Comparison of ENCODE assay signal across 8 mouse cellular contexts in genomic region chr5:116023251-116023661, GRCm38 (mm10). TPM values are rescaled to one million over a fixed set of nuclear protein-coding genes. Genes with fewer than 3 reads are reported as not detected.
DNase-seq lines count a peak whose midpoint lies in the region; ATAC-seq and TF ChIP-seq lines count a peak whose summit lies in the region.

No protein-coding gene starts in this region.

- H3K27ac ChIP-seq in gastrocnemius, adult 2 months, result peak overlapping the region; percentile 94
- no peak overlapping the region for H3K27ac ChIP-seq in ES-Bruce4 (ENCODE audit: insufficient read depth, low read length)
- H3K27ac ChIP-seq in forebrain, embryonic 12.5 days, result peak overlapping the region; percentile 53
- peak overlapping the region; percentile 89 for H3K27ac ChIP-seq in kidney, embryonic 16.5 days (ENCODE audit: low read length)
- peak overlapping the region; percentile 89 for H3K27ac ChIP-seq in lung, embryonic 16.5 days (ENCODE audit: low read length)

- peak overlapping the region; percentile 90 for H3K4me2 ChIP-seq in forebrain, embryonic 12.5 days
- peak overlapping the region; percentile 79 for H3K4me2 ChIP-seq in kidney, embryonic 16.5 days (replicated peaks; ENCODE audit: low read depth, low read length)
- H3K4me2 ChIP-seq in lung, embryonic 16.5 days (ENCODE audit: low read depth, low read length), result peak overlapping the region; percentile 83

- no peak for TF ChIP-seq CTCF in gastrocnemius, adult 2 months (IDR thresholded peaks at IDR 0.05)
- TF ChIP-seq CTCF in ES-Bruce4 (IDR thresholded peaks at IDR 0.05; ENCODE audit: low read depth, low read length), result no peak

- TF ChIP-seq POLR2A in ES-Bruce4 (IDR thresholded peaks at IDR 0.05; ENCODE audit: insufficient read depth, low read length), result no peak

- intact Hi-C loops in gastrocnemius, adult 2 months (cut with DNase I), result loop anchor here (5.0 kb wide), 1 partner anchor 41 kb away; no protein-coding TSS in a partner anchor

- no peak for DNase-seq in gastrocnemius, adult 2 months
- no peak for DNase-seq in gastrocnemius, adult 8-10 months (ENCODE audit: low spot score in 2 of 2)
- DNase-seq in yolk sac, embryonic 10.5 days (ENCODE audit: low spot score), result peak; percentile 76

- peak overlapping the region; percentile 78 for H3K9ac ChIP-seq in ES-Bruce4 (ENCODE audit: low read depth, poor library complexity, severe bottlenecking)
- peak overlapping the region; percentile 82 for H3K9ac ChIP-seq in forebrain, embryonic 12.5 days
- peak overlapping the region; percentile 84 for H3K9ac ChIP-seq in kidney, embryonic 16.5 days (replicated peaks; ENCODE audit: low read length)
- peak overlapping the region; percentile 91 for H3K9ac ChIP-seq in lung, embryonic 16.5 days (ENCODE audit: low read length)

- 16% methylated on average over 8 of the region's 8 CpGs for WGBS in forebrain, embryonic 12.5 days
- WGBS in kidney, embryonic 16.5 days, result 18% methylated on average over 8 of the region's 8 CpGs
- 19% methylated on average over 8 of the region's 8 CpGs for WGBS in lung, embryonic 16.5 days

- H3K36me3 ChIP-seq in ES-Bruce4 (ENCODE audit: control insufficient read depth, insufficient read depth, low read length, poor library complexity, severe bottlenecking), result peaks cover 26% of the 10 kb centered on the region
- H3K36me3 ChIP-seq in forebrain, embryonic 12.5 days (replicated peaks), result peaks cover 40% of the 10 kb centered on the region
- H3K36me3 ChIP-seq in kidney, embryonic 16.5 days (ENCODE audit: insufficient read depth, low read length), result peaks cover 36% of the 10 kb centered on the region
- peaks cover 24% of the 10 kb centered on the region for H3K36me3 ChIP-seq in lung, embryonic 16.5 days (ENCODE audit: control insufficient read depth, insufficient read depth, low read length)

- peaks cover 1% of the 10 kb centered on the region for H3K4me1 ChIP-seq in ES-Bruce4 (ENCODE audit: control insufficient read depth, insufficient read depth, low read length)
- peaks cover 16% of the 10 kb centered on the region for H3K4me1 ChIP-seq in forebrain, embryonic 12.5 days
- H3K4me1 ChIP-seq in kidney, embryonic 16.5 days (ENCODE audit: insufficient read depth, low read length), result peaks cover 36% of the 10 kb centered on the region
- peaks cover 13% of the 10 kb centered on the region for H3K4me1 ChIP-seq in lung, embryonic 16.5 days (replicated peaks; ENCODE audit: control insufficient read depth, insufficient read depth, low read length)

- no peak for TF ChIP-seq EP300 in ES-Bruce4 (IDR thresholded peaks at IDR 0.05; ENCODE audit: insufficient read depth, low read depth, low read length)

- ATAC-seq in forebrain, embryonic 12.5 days (ENCODE audit: low FRiP score), result no peak
- no peak for ATAC-seq in kidney, embryonic 16.5 days (ENCODE audit: low FRiP score, low TSS enrichment)
- no peak for ATAC-seq in lung, embryonic 16.5 days (ENCODE audit: low read depth)
- no peak for ATAC-seq in CD4-positive, CD25-positive, alpha-beta regulatory T cell, adult 4 months

- peak overlapping the region; percentile 82 for H3K4me3 ChIP-seq in gastrocnemius, adult 2 months
- H3K4me3 ChIP-seq in ES-Bruce4 (ENCODE audit: low read depth, low read length), result peak overlapping the region; percentile 71
- peak overlapping the region; percentile 80 for H3K4me3 ChIP-seq in forebrain, embryonic 12.5 days (replicated peaks)
- H3K4me3 ChIP-seq in kidney, embryonic 16.5 days (ENCODE audit: low read length), result peak overlapping the region; percentile 84
- peak overlapping the region; percentile 88 for H3K4me3 ChIP-seq in lung, embryonic 16.5 days (ENCODE audit: low read length)

- no peaks in the 10 kb centered on the region for H3K9me3 ChIP-seq in ES-Bruce4 (replicated peaks; ENCODE audit: control insufficient read depth, insufficient read depth, low read length, poor library complexity, severe bottlenecking)
- H3K9me3 ChIP-seq in forebrain, embryonic 12.5 days, result no peaks in the 10 kb centered on the region
- H3K9me3 ChIP-seq in kidney, embryonic 16.5 days (ENCODE audit: low read length), result no peaks in the 10 kb centered on the region
- no peaks in the 10 kb centered on the region for H3K9me3 ChIP-seq in lung, embryonic 16.5 days (ENCODE audit: control insufficient read depth, low read length)

- H3K27me3 ChIP-seq in ES-Bruce4 (ENCODE audit: control insufficient read depth, insufficient read depth, low read length, poor library complexity, severe bottlenecking), result no peaks in the 10 kb centered on the region
- no peaks in the 10 kb centered on the region for H3K27me3 ChIP-seq in forebrain, embryonic 12.5 days
- no peaks in the 10 kb centered on the region for H3K27me3 ChIP-seq in kidney, embryonic 16.5 days (ENCODE audit: insufficient read depth, low read length)
- H3K27me3 ChIP-seq in lung, embryonic 16.5 days (ENCODE audit: control insufficient read depth, insufficient read depth, low read depth, low read length), result no peaks in the 10 kb centered on the region

RNA-seq across cellular contexts. Expression of gene Prkab1, which starts 1.1 kb away (rescaled TPM):
- total RNA-seq in gastrocnemius, adult 2 months (2021), result 10 to 100 TPM; 11.0 to 11.1 TPM
- 10 to 100 TPM in 3 of 4 experiments, 1 to 10 TPM in 1; 9.8 to 11.3 (median 10.7) TPM for total RNA-seq in gastrocnemius, adult 8-10 months (2022)
- polyA plus RNA-seq in ES-Bruce4 (2011; ENCODE audit: insufficient read depth, insufficient read length, low read depth, missing spikeins), result 27.7 and 32.8 TPM in 2 replicates
- 58.5 and 62.5 TPM in 2 replicates for polyA plus RNA-seq in forebrain, embryonic 12.5 days (2016; fragmentation: Nextera tagmentation; extraction: Ambion mirVana)
- polyA plus RNA-seq in kidney, embryonic 16.5 days (2015; fragmentation: Nextera tagmentation; extraction: Ambion mirVana), result 83.5 and 92.1 TPM in 2 replicates
- polyA plus RNA-seq in lung, embryonic 16.5 days (2015; fragmentation: Nextera tagmentation; extraction: Ambion mirVana), result 80.2 and 82.8 TPM in 2 replicates
- polyA plus RNA-seq in CD4-positive, CD25-positive, alpha-beta regulatory T cell, adult 4 months (2017; shearing (Covaris generic)), result 10 to 100 TPM; 40.1 to 55.1 TPM

RNA-seq across cellular contexts. Expression of gene Tmem233, which starts 59.8 kb away (rescaled TPM):
- 100 to 1,000 TPM; 102 to 138 TPM for total RNA-seq in gastrocnemius, adult 2 months (2021)
- total RNA-seq in gastrocnemius, adult 8-10 months (2022), result 100 to 1,000 TPM; 165 to 183 (median 166) TPM
- not detected in 2 replicates for polyA plus RNA-seq in ES-Bruce4 (2011; ENCODE audit: insufficient read depth, insufficient read length, low read depth, missing spikeins)
- polyA plus RNA-seq in forebrain, embryonic 12.5 days (2016; fragmentation: Nextera tagmentation; extraction: Ambion mirVana), result not detected in 2 replicates
- polyA plus RNA-seq in kidney, embryonic 16.5 days (2015; fragmentation: Nextera tagmentation; extraction: Ambion mirVana), result not detected in 2 replicates
- 0.15 and 0.24 TPM in 2 replicates for polyA plus RNA-seq in lung, embryonic 16.5 days (2015; fragmentation: Nextera tagmentation; extraction: Ambion mirVana)
- not detected for polyA plus RNA-seq in CD4-positive, CD25-positive, alpha-beta regulatory T cell, adult 4 months (2017; shearing (Covaris generic))
